Mouse (Mus musculus): Measurements from ENCODE around the gene Tgfb2.

The Tgfb2 gene

DNA sequence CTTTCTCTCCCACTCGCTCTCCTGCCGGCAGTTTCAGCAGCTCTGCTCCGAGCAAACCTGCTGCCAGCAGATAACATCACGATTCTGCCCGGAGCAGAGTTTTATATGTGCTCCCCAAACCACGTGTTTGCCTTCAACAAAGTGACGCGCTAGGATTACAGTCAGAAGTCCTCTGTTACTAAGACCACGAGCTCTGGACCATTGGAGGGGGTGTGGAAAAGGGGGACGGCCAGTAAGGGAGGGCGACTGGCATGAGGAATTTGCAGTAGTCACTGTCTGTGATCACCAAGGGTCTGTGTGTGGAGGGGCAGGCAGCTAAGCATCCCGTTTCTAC lies at the start of gene Tgfb2:
Gene Tgfb2, minus strand, starts transcription at position 75 of the 334 bp plus-strand sequence.
- DNase-seq, result no peak

DNA sequence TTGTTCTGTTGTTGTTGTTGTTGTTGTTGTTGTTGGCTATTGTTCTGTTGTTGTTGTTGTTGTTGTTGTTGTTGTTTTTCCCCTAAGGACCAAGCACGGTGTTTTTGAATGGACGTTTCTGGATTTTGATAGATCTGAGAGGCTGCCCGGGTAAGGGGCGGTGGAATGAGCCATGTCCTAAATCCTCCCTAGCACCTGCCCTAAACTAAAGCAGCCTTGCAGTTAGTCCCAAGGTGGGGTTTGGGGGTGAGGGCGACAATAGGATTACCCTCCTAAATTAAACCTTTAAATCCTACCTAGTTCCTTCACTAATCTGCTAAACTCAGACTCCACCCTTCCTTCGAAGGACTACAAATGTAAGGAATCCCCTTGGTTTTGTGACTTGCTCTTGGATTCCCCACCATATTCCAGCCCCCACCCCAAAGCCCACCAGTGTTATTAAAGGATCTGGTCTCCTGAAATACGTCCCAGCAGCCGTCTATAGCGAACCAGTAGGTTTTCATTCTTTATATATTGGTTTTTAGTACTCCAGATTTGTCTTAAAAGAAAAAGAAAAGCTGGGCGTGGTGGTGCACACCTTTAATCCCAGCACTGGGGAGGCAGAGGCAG lies 44.0 kb upstream of the Tgfb2 start:
- peak; percentile 10 for DNase-seq

DNA sequence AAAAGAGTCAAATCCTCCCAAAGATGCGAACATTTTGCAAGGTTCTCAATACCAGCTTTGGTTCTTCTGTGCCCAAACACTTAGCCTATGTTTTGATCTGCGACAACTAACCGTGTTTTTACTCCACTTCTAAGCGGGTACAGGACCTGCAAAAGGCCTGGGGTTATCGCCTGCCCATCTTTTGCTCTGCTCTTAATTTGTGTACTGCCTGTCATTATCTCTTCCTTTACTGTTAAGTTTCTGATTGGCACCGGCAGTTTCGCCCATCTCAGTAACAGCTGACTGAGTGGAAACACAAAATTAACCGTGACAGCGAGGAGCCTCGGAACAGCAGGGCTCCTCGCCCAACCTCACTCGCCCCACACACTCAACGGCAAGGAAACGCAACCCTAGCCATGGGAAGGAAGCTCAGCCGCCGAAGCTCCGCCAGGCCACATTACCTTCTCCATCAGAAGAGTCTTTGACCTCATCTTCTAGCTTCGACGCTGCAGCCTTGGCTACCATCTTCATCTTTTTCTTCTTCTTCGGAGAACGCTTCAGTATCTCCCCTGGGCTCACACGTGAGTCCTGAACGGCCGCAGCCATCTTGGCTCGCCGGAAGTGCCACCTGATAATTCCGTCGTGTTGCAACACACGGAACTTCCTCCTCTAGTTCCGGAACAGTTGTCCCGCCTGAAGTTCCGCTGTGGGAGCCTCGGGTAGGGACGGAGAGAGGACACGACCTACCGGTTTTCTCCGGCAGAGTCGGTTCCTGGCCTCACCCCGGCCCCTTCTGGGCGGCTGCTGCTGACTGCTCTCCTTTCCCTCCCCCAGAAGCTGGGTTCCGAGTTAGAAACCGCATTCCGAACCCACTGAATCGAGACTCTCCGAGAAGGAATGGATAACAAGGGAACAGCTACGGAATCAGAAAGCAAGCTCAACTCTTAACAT lies 43.2 kb upstream of the Tgfb2 start, which contains the start of gene Rrp15:
Gene Rrp15, minus strand, starts transcription at position 635 of the 930 bp plus-strand sequence.
- peak; percentile 89 for DNase-seq

DNA sequence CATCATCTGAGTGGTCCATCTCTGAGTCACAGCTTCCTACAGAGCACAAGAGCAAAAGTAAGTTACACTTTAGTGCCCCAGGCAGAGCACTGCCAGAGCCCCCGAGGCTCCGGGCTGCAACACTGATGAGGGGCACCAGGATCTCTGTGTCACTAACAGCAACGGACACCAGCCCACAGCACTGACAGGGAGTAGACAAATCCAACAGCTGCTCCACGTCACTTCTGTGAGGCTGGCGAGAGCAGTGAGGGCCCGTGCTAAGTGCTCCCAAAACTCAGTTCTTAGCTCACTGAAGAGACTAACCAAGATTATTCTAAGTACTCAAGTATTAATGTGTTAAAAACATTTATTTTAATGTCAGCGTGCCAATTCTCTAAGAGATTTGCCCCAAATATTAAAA lies 34.0 kb upstream of the Tgfb2 start:
- no peak for DNase-seq

DNA sequence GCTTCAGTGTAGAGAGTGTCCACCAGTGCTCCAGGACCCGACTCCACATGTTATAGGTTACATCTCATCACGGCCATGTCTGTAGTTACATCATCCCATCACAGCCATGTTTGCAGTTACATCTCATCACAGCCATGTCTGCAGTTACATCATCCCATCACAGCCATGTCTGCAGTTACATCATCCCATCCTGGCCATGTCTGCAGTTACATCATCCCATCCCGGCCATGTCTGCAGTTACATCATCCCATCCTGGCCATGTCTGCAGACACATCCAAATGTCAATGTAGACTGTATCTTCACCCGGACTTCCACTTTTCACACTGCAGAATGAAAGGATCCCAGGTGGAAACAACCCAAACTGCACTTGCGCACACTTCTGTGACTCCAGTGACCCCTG lies 29.7 kb upstream of the Tgfb2 start:
- no peak for DNase-seq

DNA sequence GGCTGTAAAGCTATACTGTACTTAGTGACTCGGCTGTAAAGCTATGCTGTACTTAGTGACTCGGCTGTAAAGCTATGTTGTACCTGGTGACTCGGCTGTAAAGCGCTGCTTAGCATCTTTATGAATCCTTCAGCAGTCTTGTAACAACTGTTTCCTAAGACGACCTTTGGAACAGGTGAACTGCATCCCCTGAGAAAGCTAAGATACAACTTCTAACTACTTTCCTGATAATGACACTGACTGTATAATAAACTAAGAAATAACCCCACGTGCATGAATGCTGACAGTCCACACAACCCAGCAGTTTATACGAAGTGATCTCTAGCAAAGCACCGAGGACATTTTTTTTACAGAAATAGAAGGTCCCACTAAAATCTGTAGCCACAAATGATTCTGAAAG lies 27.3 kb upstream of the Tgfb2 start:
- no peak for DNase-seq

DNA sequence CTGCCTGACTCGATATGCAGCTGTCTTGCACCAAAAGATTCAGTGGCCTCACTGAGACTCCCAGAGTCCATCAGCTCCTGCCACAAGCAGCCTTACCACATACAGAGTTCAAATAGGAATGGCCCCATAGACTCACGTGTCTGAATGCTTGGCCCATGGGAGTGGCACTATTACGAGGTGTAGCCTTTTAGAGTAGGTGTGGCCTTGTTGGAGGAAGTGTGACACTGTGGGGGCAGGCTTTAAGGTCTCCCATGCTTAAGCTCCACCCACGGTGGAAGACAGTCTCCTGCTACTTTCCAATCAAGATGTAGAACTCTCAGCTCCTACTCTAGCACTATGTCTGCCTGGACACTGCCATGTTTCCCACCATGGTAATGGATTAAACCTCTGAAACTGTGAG lies 23.0 kb upstream of the Tgfb2 start:
- DNase-seq, result no peak

DNA sequence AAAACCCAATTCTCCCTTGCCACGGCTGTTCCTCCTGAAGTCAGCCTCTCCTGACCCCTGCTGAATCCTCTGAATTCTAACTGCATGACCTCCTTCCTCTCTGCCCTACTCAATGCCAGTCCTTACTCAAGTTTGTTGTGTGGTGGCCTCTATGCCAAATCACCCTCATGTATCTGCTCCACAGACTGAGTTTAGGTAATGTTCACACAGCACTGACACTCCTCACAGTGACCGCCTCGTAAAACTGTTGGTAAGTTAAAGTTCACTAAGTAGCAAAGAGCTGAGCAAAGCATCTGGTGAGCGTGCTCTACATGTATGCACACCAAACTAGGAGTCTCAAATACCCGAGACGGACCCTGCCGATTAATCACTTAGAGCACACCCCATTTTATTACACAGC lies 20.3 kb upstream of the Tgfb2 start:
- DNase-seq, result no peak

DNA sequence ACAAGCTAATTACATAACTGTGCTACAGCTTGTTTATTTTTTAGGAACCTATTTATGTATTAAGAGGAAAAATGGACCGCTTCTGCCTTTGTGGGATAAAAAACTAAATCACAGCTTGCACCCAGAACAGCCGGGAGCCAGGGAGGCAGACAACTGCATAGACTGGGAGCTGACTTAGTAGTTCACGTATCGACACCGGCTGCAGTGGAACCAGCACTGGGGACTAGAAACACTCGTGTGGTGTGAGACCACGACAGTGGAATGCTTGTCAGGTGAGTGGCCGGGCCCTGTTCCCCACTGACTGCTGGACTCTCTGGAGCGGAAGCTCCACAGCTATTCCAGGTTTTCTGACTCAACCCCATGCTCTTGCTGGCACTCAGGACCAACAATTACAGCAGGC lies 16.5 kb upstream of the Tgfb2 start:
- no peak for DNase-seq

DNA sequence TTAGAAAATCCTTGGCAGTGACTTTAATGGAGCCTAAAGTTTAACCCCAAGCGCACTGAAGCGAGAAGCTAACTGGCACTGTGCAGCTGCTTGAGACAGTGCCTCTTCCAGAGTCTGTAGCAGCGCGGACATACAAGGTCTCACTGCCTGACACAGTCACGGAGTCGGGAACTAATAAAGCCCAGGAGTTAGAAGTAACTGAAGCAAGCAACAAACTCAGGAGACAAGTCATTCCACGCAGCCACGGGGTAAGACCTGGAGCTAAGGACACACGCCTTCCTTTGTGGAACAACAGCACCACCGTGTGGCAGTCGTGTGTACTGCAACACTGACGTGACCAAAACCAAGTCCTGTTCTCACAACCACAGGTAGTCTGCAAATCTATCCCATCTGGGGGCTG lies 16.1 kb upstream of the Tgfb2 start:
- peak; percentile 83 for DNase-seq

DNA sequence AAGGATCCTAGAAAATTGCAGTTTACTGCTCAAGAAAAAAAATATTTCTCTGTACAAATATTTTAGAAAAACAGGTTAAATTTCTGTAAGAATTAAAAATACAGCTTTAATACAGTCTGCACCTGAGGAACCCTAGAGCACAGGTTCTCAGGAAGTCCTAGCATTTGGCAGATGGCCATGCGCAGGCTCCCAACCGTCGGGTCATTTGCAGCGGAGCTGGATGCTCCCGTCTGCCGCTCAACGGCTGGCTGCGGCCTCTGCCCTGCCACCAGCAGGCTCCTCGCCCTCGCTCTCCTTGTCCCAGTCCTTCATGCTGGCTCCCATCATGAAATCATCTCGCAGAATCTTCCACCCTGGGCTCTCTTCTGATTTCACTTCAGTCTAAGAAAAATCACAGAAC lies 15.4 kb upstream of the Tgfb2 start:
- DNase-seq, result no peak

DNA sequence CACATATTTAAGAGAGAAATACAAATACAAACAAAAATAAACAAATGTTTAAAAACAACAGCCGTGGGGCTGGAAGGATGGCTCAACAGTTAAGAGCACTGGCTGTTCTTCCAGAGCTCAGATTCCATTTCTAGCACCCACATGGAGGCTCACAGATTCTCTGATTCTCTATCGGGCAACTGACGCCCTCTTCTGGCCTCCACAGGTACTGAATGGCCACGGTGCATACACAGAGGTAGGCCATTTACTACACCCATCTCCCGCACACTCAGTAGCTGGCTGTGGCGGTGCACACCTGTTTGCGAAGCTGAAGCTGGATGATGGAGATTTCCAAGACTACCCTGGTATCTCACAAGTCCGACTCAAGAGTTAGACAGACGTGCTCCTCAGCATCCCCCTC lies 13.9 kb upstream of the Tgfb2 start:
- DNase-seq, result no peak

DNA sequence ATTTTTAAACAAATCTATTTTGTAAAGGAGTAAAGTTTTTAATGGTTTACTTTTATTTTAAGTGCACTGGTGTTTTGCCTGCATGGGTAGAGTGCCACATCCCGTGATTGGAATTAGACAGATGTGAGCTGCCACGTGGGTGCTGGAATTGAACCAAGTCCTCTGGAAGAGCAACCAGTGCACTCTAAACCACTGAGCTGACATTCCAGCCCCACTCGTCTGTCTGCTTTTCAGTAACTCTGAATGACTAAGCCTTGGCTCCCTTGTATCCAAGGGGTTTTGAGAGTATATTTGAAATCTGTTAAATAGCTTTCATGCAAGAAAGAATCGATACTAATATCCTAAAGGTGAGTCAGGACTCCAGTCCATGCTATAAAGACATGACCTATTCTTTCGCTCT lies 13.1 kb upstream of the Tgfb2 start:
- no peak for DNase-seq

DNA sequence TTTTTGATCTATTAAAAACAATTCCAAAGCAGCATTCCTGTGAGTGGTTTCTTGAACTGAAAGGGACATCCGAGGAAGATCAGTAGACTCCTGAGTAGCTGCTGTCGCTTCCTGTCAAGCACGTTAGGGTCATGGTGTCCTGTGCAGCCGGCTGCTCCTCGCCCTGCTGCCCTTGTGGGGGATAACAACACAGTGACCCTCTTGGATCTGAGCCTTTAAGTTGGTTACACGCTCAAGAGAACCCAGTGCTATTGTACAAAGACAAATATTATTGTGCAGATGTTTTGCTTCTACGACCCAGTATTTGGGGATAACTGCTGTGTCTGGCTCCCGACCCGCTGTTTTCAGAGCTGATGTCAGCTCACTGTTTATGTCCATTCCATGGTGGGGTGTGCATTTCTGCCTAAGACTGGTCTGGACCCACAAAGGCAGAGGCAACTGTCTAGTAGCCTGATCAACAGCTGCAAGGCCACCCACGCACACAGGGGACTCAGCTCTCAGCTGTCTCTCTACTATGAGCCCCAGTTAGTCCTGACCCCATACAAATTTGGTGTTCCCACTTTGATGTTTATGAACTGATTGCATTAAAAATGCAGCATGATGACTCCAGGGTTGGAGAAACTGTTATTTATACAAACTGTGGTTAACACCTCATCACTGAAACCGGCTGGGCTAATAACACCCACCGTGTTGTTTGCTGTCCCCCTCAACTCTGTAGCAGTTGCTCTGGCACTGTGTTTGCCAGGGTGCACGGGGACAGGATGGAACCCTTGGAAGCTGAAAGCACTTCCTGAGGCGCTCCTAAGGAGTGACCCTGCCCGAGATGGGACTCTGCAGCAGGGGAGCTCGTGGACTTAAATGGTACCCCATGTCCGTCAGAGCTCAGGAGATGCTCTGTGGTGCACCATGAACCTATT lies 9.4 kb upstream of the Tgfb2 start:
- no peak for DNase-seq

DNA sequence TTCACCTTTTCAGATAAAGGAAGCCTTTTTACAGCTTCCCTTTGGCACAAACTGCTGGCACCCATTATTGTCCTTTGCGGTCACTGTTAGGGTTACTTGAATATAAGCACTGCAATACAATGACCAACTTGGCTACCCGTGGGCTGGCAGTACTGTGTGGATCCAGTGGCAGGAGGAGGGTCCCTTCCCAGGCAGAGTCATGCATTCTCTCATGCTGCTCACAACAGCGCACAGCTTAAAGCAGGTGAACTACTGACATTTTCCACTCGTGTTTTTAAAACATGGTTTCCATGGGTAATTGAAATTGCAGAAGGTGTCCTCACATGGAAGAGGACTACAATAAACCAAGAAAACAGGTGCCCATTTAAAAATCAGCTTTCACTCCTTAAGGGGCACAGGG lies 8.4 kb upstream of the Tgfb2 start:
- no peak for DNase-seq

DNA sequence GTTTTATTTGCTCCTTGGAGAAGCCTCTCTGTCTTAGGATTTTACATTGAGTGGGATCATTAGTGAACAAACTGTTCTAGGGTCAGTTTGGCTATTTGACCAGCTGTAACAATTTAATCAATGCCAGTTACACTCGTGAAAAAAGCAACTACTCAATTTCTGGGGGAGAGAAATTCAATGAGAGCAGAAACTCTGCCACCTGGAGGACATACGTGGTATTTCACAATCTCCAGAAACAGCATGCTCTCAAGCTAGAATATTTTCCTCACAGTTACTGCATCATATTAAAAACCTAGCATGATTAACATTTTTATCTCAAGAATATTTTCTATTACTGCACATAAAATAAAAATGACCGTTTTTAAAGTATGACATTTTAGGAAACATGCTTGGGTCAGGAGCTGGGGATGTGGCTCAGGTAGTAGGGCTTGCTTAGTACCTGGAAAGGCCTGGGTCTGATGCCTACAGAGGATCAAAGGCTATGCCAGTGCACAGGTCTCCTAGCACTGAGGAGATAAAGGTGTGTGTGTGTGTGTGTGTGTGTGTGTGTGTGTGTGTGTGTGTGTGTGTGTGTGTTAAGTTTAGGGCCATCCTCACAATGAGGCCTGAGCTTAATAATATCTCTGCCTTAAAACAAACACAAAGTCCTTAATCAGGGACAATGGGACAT lies 7.1 kb upstream of the Tgfb2 start:
- peak; percentile 56 for DNase-seq

DNA sequence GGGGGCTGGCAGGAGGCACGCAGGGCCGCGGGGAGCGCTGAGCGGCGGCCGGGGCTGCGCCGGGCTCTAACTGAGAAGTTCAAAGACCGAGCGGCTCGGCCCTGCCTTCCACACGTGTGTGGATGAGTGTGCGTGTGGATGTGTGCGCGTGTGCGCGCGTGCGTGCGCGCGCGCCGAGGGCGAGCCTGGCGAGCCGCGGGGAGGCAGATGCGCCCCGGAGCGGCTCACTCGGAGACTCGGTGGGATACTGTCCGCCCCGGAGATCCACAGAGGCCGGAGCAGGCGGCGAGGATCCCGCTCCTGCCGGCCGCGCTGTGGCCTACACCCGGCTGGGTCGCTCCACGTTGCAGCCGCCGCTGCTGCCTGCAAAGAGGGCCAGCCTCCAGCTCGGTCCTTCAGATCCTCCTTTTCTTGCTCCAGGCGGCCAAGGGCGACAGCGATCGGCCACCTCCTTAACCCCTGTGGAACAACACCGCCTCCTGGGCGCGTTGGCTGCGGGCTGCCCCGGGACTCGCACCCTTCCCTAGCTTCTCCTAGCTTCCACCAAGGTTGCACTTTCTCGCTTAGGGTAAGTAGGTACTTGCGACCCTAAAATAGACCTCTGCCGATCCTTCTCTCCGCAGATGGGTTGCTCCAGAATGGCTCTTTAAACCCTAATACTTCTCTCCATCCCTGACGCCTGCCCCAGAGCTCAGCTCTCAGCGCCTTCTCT lies 430 bp downstream of the Tgfb2 start:
- DNase-seq, result peak; percentile 79

DNA sequence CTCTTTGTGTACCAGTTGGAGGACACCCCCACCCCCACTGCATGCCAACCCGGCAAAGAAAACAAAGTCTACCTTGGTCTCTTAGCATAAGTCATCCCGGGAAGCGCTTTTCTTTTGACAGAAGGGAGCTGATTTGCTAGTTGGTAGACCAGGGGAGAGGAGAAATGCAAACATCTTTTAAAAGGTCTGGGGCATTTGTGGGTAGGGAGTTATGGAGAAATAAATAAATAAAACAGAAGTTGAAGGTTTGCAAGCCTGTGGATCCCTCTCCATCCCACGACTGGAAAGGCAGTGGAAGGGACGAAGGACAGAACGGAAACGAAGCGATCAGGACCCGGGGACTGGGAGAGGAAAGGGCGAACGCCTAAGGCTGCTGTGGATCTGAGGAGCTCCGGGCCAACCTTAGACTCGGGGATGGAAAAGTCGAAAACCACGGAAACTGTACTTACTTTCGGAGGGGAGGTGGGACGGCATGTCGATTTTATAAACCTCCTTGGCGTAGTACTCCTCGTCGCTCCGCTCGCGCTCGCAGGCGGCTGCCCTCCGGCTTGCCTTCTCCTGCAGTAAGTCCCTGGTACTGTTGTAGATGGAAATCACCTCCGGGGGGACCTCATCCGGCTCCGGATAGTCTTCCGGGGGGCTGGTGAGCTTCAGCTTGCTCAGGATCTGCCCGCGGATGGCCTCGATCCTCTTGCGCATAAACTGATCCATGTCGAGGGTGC lies 1.6 kb downstream of the Tgfb2 start:
- DNase-seq, result peak; percentile 27

DNA sequence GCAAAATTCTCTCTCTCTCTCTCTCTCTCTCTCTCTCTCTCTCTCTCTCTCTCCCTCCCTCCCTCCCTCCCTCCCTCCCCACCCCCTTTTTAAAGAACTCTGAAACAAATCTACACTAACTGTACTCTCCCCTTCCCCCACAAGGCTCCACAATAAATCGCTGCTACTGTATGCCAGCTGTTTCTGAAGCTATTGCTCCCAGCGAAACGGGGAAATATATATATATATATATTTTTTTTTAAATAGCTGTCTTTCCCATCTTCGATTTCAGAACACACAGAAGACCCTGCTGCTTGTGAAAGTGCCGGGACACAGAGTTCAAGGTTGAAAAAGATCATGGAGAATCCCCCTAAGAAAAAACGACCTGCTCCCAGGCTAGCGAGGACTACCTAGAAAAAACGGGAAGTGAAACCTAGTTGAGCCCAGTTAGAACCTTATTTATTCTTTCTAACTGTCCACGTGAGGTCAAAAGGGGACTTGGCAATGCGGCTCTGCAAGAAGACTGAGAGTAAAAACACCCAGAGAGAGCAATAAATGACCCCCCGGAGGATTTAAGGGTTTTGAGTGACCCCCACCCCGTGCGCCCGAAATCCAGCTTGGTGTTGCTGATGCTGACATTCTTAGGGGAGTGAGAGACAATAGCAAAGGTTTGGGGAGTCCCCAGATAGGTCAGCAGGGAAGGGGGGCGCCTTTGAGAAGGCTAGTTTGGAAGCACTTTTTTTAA lies 2.4 kb downstream of the Tgfb2 start:
- no peak for DNase-seq

DNA sequence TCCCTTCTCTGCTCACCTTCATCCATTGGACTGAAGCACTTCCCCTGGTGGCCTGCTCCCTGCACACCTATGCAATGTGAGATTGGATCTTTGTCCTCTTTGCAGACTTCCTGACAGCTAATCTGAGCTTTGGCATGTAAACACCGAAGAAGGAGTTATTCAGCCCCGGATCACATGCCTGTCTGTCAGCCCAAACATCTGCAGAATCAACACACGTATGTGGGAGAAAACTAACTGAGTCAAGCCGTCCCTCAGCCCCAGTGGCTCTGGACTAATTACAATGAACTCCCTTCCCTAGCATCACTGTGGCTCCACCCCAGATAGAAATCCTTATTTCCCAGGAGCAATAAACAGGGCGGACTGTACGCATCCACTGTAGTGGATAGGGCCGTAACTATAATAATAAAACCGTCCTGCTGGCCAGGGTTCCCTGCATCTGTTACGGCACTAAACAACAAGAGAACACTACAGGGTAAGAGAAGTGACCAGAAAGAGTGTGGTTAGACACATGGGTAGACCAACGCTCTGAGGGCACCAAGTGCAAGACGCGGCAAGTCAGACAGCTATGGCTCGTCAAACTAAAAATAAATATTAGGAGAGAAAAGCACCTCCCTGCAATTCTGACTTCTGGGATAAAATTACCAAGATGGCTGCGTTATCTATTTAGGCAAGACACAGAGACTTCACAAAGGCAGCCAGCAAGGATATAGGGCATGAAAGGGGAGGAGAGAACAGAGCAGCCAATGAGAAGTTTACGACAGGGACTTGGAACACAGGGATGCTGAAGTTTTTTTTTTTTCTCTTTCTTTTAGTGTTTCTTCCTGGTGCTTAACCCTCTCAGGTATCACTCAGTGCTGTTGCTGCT lies 3.2 kb downstream of the Tgfb2 start:
- no peak for DNase-seq

Measured in kidney, postnatal 14 days (tissue).